Mouse (Mus musculus): Measurements from ENCODE around the gene Aagab. TPM values are rescaled to one million over a fixed set of nuclear protein-coding genes. Genes with fewer than 3 reads are reported as not detected.

Gene Aagab
- polyA plus RNA-seq, 1 experiment from 2014 or later, result 30.1 TPM

GRCm38 (mm10) chr9:63577469-63577868 lies 25.0 kb upstream of the Aagab start:
- no peak overlapping the region for H3K27ac ChIP-seq
- H3K4me3 ChIP-seq (replicated peaks), result no peak overlapping the region
- 93% methylated on average over 3 of the region's 3 CpGs for WGBS
- H3K4me1 ChIP-seq (replicated peaks), result no peaks in the 10 kb centered on the region; the same call in 1 of the 2 replicates
- no peaks in the 10 kb centered on the region for H3K9me3 ChIP-seq
- H3K4me2 ChIP-seq, result no peak overlapping the region
- H3K36me3 ChIP-seq, result no peaks in the 10 kb centered on the region
- ATAC-seq (ENCODE audit: insufficient number of reproducible peaks, insufficient read depth, low FRiP score, low TSS enrichment, low read depth), result no peak
- no peak overlapping the region for H3K9ac ChIP-seq (replicated peaks)
- peaks cover 6% of the 10 kb centered on the region; the same call in 1 of the 2 replicates for H3K27me3 ChIP-seq

- no peak for ATAC-seq (ENCODE audit: insufficient number of reproducible peaks, insufficient read depth, low FRiP score, low TSS enrichment, low read depth)
- no peak overlapping the region for H3K4me2 ChIP-seq
- no peak overlapping the region for H3K4me3 ChIP-seq (replicated peaks)
- no peaks in the 10 kb centered on the region; the same call in 1 of the 2 replicates for H3K4me1 ChIP-seq (replicated peaks)
- H3K9me3 ChIP-seq, result no peaks in the 10 kb centered on the region
- H3K27me3 ChIP-seq, result peaks cover 4% of the 10 kb centered on the region; the same call in 1 of the 2 replicates
- H3K9ac ChIP-seq (replicated peaks), result no peak overlapping the region
- H3K36me3 ChIP-seq, result no peaks in the 10 kb centered on the region
- no peak overlapping the region for H3K27ac ChIP-seq
- WGBS, result 76% methylated on average over 5 of the region's 5 CpGs
Observed at GRCm38 (mm10) chr9:63579644-63580043, 22.8 kb upstream of the Aagab start.

- H3K4me2 ChIP-seq, result no peak overlapping the region
- ATAC-seq (ENCODE audit: insufficient number of reproducible peaks, insufficient read depth, low FRiP score, low TSS enrichment, low read depth), result no peak
- 68% methylated on average over 2 of the region's 2 CpGs for whole genome bisulfite sequencing
- H3K9ac ChIP-seq (replicated peaks), result no peak overlapping the region
- H3K27ac ChIP-seq, result no peak overlapping the region
- H3K4me1 ChIP-seq (replicated peaks), result no peaks in the 10 kb centered on the region; the same call in 1 of the 2 replicates
- H3K9me3 ChIP-seq, result no peaks in the 10 kb centered on the region
- no peak overlapping the region for H3K4me3 ChIP-seq (replicated peaks)
- H3K36me3 ChIP-seq, result no peaks in the 10 kb centered on the region
- peaks cover 4% of the 10 kb centered on the region; the same call in 1 of the 2 replicates for H3K27me3 ChIP-seq
Observed at GRCm38 (mm10) chr9:63580046-63580445, 22.4 kb upstream of the Aagab start.

- Histone ChIP-seq H3K4me3 (replicated peaks) (no peak overlapping the region), H3K27me3 (peaks cover 4% of the 10 kb centered on the region; the same call in 1 of the 2 replicates), H3K4me2 (no peak overlapping the region), H3K9me3 (peaks cover 6% of the 10 kb centered on the region; the same call in 1 of the 2 replicates), H3K27ac (no peak overlapping the region), H3K9ac (replicated peaks) (no peak overlapping the region), H3K4me1 (replicated peaks) (no peaks in the 10 kb centered on the region; the same call in 1 of the 2 replicates), H3K36me3 (no peaks in the 10 kb centered on the region)
- WGBS, result 79% methylated on average over 4 of the region's 4 CpGs
- ATAC-seq (ENCODE audit: insufficient number of reproducible peaks, insufficient read depth, low FRiP score, low TSS enrichment, low read depth), result no peak
Observed at GRCm38 (mm10) chr9:63581778-63582177, 20.7 kb upstream of the Aagab start.

- peaks cover 20% of the 10 kb centered on the region for H3K4me1 ChIP-seq (replicated peaks)
- H3K4me2 ChIP-seq, result no peak overlapping the region
- no peak for ATAC-seq (ENCODE audit: insufficient number of reproducible peaks, insufficient read depth, low FRiP score, low TSS enrichment, low read depth)
- no peaks in the 10 kb centered on the region for H3K36me3 ChIP-seq
- 90% methylated on average over 6 of the region's 6 CpGs for WGBS
- no peak overlapping the region for H3K9ac ChIP-seq (replicated peaks)
- no peak overlapping the region for H3K4me3 ChIP-seq (replicated peaks)
- H3K9me3 ChIP-seq, result peaks cover 10% of the 10 kb centered on the region; the same call in 1 of the 2 replicates
- no peaks in the 10 kb centered on the region for H3K27me3 ChIP-seq
- no peak overlapping the region for H3K27ac ChIP-seq
Observed at GRCm38 (mm10) chr9:63585251-63585650, 17.2 kb upstream of the Aagab start.

- no peaks in the 10 kb centered on the region for H3K27me3 ChIP-seq
- H3K4me3 ChIP-seq (replicated peaks), result no peak overlapping the region
- peak overlapping the region; percentile 35; the same call in 1 of the 2 replicates for H3K27ac ChIP-seq
- peak; percentile 78; the same call in 1 of the 2 replicates for ATAC-seq (ENCODE audit: insufficient number of reproducible peaks, insufficient read depth, low FRiP score, low TSS enrichment, low read depth)
- peaks cover 33% of the 10 kb centered on the region for H3K4me1 ChIP-seq (replicated peaks)
- no peaks in the 10 kb centered on the region for H3K36me3 ChIP-seq
- H3K9ac ChIP-seq (replicated peaks), result no peak overlapping the region
- H3K4me2 ChIP-seq, result peak overlapping the region; percentile 10; the same call in 1 of the 2 replicates
- peaks cover 10% of the 10 kb centered on the region; the same call in 1 of the 2 replicates for H3K9me3 ChIP-seq
- 19% methylated on average over 6 of the region's 6 CpGs for WGBS
Observed at GRCm38 (mm10) chr9:63589209-63589608, 13.3 kb upstream of the Aagab start.

- H3K4me1 ChIP-seq (replicated peaks), result peaks cover 45% of the 10 kb centered on the region
- no peak overlapping the region for H3K27ac ChIP-seq
- no peak overlapping the region for H3K9ac ChIP-seq (replicated peaks)
- H3K9me3 ChIP-seq, result peaks cover 10% of the 10 kb centered on the region; the same call in 1 of the 2 replicates
- H3K36me3 ChIP-seq, result no peaks in the 10 kb centered on the region
- no peak for ATAC-seq (ENCODE audit: insufficient number of reproducible peaks, insufficient read depth, low FRiP score, low TSS enrichment, low read depth)
- H3K4me3 ChIP-seq (replicated peaks), result no peak overlapping the region
- WGBS, result 83% methylated on average over 4 of the region's 4 CpGs
- H3K4me2 ChIP-seq, result no peak overlapping the region
- no peaks in the 10 kb centered on the region for H3K27me3 ChIP-seq
Observed at GRCm38 (mm10) chr9:63590592-63590991, 11.9 kb upstream of the Aagab start.

GRCm38 (mm10) chr9:63591661-63592256 lies 10.7 kb upstream of the Aagab start:
- H3K36me3 ChIP-seq, result no peaks in the 10 kb centered on the region
- peaks cover 57% of the 10 kb centered on the region for H3K4me1 ChIP-seq (replicated peaks)
- H3K4me2 ChIP-seq, result no peak overlapping the region
- H3K27me3 ChIP-seq, result no peaks in the 10 kb centered on the region
- no peak for ATAC-seq (ENCODE audit: insufficient number of reproducible peaks, insufficient read depth, low FRiP score, low TSS enrichment, low read depth)
- H3K27ac ChIP-seq, result no peak overlapping the region
- no peak overlapping the region for H3K4me3 ChIP-seq (replicated peaks)
- H3K9ac ChIP-seq (replicated peaks), result no peak overlapping the region
- H3K9me3 ChIP-seq, result peaks cover 4% of the 10 kb centered on the region; the same call in 1 of the 2 replicates
- 92% methylated on average over 8 of the region's 8 CpGs for WGBS

GRCm38 (mm10) chr9:63595032-63595431 lies 7.4 kb upstream of the Aagab start:
- no peaks in the 10 kb centered on the region for H3K9me3 ChIP-seq
- no peaks in the 10 kb centered on the region for H3K27me3 ChIP-seq
- no peak overlapping the region for H3K9ac ChIP-seq (replicated peaks)
- peak; percentile 85 for ATAC-seq (ENCODE audit: insufficient number of reproducible peaks, insufficient read depth, low FRiP score, low TSS enrichment, low read depth)
- H3K27ac ChIP-seq, result peak overlapping the region; percentile 65
- H3K4me3 ChIP-seq (replicated peaks), result no peak overlapping the region
- H3K4me2 ChIP-seq, result no peak overlapping the region
- WGBS, result 65% methylated on average over 1 of the region's 1 CpGs
- H3K4me1 ChIP-seq (replicated peaks), result peaks cover 51% of the 10 kb centered on the region
- H3K36me3 ChIP-seq, result no peaks in the 10 kb centered on the region

GRCm38 (mm10) chr9:63595652-63596051 lies 6.8 kb upstream of the Aagab start:
- 66% methylated on average over 8 of the region's 8 CpGs for WGBS
- Histone ChIP-seq H3K27me3 (no peaks in the 10 kb centered on the region), H3K4me2 (no peak overlapping the region), H3K9me3 (no peaks in the 10 kb centered on the region), H3K36me3 (no peaks in the 10 kb centered on the region), H3K9ac (replicated peaks) (no peak overlapping the region), H3K27ac (peak overlapping the region; percentile 80), H3K4me1 (replicated peaks) (peaks cover 49% of the 10 kb centered on the region), H3K4me3 (replicated peaks) (no peak overlapping the region)
- no peak for ATAC-seq (ENCODE audit: insufficient number of reproducible peaks, insufficient read depth, low FRiP score, low TSS enrichment, low read depth)

GRCm38 (mm10) chr9:63596660-63597059 lies 5.8 kb upstream of the Aagab start:
- H3K4me2 ChIP-seq, result no peak overlapping the region
- WGBS, result 56% methylated on average over 9 of the region's 9 CpGs
- no peak overlapping the region for H3K9ac ChIP-seq (replicated peaks)
- no peak overlapping the region for H3K4me3 ChIP-seq (replicated peaks)
- H3K27ac ChIP-seq, result peak overlapping the region; percentile 80
- H3K36me3 ChIP-seq, result no peaks in the 10 kb centered on the region
- peaks cover 49% of the 10 kb centered on the region for H3K4me1 ChIP-seq (replicated peaks)
- ATAC-seq (ENCODE audit: insufficient number of reproducible peaks, insufficient read depth, low FRiP score, low TSS enrichment, low read depth), result peak; percentile 43
- H3K9me3 ChIP-seq, result no peaks in the 10 kb centered on the region
- no peaks in the 10 kb centered on the region for H3K27me3 ChIP-seq

GRCm38 (mm10) chr9:63603849-63604248 lies 1.4 kb downstream of the Aagab start:
- no peak for ATAC-seq (ENCODE audit: insufficient number of reproducible peaks, insufficient read depth, low FRiP score, low TSS enrichment, low read depth)
- Histone ChIP-seq H3K9me3 (no peaks in the 10 kb centered on the region), H3K4me2 (peak overlapping the region; percentile 11), H3K4me1 (replicated peaks) (peaks cover 33% of the 10 kb centered on the region), H3K4me3 (replicated peaks) (no peak overlapping the region), H3K27ac (no peak overlapping the region), H3K9ac (replicated peaks) (no peak overlapping the region), H3K27me3 (no peaks in the 10 kb centered on the region), H3K36me3 (no peaks in the 10 kb centered on the region)
- WGBS, result 55% methylated on average over 6 of the region's 6 CpGs
